Mouse (Mus musculus) midbrain, embryonic 11.5 days (tissue): ENCODE results near the gene Vill. TPM values are rescaled to one million over a fixed set of nuclear protein-coding genes. Genes with fewer than 3 reads are reported as not detected.

ENCODE experiments used
- ATAC-seq: fragments of 200-750 bp; cut with Nextera tagmentation; 2 replicates; pipeline ENCODE4 v1.8.0; 2017; ENCODE audit warnings: moderate TSS enrichment, moderate library complexity; ENCODE audit not compliant: low FRiP score
- DNase-seq: peaks from one replicate; pipeline ENCODE4 v3.0.0; 2015; ENCODE audit warnings: low spot score; ENCODE audit errors: missing footprints
- H3K27ac ChIP-seq: fragments of 300-500 bp; sonication (generic); 2 replicates; pipeline ENCODE4 v1.5.1; 2014; ENCODE audit warnings: low read depth, low read length
- H3K27me3 ChIP-seq: fragments of 300-500 bp; sonication (generic); 2 replicates; pipeline ENCODE4 v1.6.1; 2014; ENCODE audit warnings: mild to moderate bottlenecking, low read length, moderate library complexity, mixed read lengths; ENCODE audit not compliant: control insufficient read depth, insufficient read depth
- H3K36me3 ChIP-seq: fragments of 300-500 bp; sonication (generic); 2 replicates; pipeline ENCODE4 v1.6.1; 2014; ENCODE audit warnings: mild to moderate bottlenecking, low read length, moderate library complexity, mixed read lengths; ENCODE audit not compliant: control insufficient read depth, insufficient read depth
- H3K4me1 ChIP-seq: fragments of 300-500 bp; sonication (generic); 2 replicates; pipeline ENCODE4 v1.6.1; 2014; ENCODE audit warnings: low read length; ENCODE audit not compliant: control insufficient read depth, insufficient read depth
- H3K4me2 ChIP-seq: fragments of 300-500 bp; sonication (generic); 2 replicates; pipeline ENCODE4 v1.6.1; 2014; ENCODE audit warnings: mild to moderate bottlenecking, moderate library complexity
- H3K4me3 ChIP-seq: fragments of 300-500 bp; sonication (generic); 2 replicates; pipeline ENCODE4 v1.5.1; 2014; ENCODE audit warnings: low read depth, low read length
- H3K9ac ChIP-seq: fragments of 300-500 bp; sonication (generic); 2 replicates; pipeline ENCODE4 v1.6.1; 2014; ENCODE audit warnings: low read length
- H3K9me3 ChIP-seq: fragments of 300-500 bp; sonication (generic); 2 replicates; pipeline ENCODE4 v1.6.1; 2016; ENCODE audit warnings: low read length; ENCODE audit not compliant: control insufficient read depth
- WGBS: fragments of 180-500 bp; shearing (Covaris S2); extraction: QIAGEN DNeasy Blood & Tissue Kit; methylation state at CpG from one replicate; pipeline ENCODE4 v1.1.7; 2014; 5-methylcytosine and 5-hydroxymethylcytosine counted together
- microRNA-seq: library from miRNA; unstranded; fragments of <30 nt; microRNA quantifications from one replicate; pipeline ENCODE4, GENCODE M21; 2017
- polyA plus RNA-seq: library from polyadenylated mRNA; unstranded; fragments of >200 nt; fragmentation: Nextera tagmentation; extraction: Ambion mirVana; gene quantifications from 2 replicates; pipeline ENCODE4 v1.2.1, GENCODE M21; 2014

The Vill gene
- polyA plus RNA-seq, 1 experiment from 2014 or later = 8.3 TPM

DNA sequence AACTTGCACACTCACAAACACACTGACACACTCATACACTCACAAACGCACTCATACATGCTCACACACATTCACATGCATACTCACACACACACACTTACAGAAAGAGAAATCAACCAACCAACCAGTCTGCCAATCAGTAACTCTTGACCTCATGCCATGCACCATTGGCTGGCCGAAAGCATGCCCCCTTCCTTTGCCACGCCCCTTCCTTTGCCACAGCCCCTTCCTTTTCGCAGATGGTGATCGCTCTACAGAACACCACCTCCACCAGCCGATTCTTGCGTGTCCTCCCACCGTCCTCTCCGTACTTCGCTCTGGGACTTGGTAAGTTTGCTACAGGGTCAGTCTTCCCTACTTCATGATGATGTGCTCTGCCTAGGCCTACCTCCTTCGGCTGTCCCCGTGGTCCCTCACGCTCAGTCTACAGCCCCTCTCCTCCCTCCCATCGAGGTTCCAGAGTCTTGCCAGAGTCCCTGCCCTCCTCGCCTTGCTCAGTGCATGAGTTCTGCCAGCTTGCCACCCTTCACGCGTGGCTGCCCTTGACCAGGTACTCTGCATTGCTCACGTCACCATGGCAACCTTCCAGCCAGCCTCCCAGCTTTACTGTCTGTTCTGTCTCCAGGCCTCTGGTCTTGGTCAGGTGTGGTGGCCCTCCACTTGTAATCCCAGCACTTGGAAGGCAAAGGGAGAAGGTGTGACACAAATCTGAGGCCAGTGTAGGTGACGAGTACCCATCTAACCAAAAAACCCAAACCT is 67.0 kb downstream of the Vill start:
- 90% methylated on average over 19 of the region's 19 CpGs for WGBS
- peak; percentile 66 for DNase-seq

DNA sequence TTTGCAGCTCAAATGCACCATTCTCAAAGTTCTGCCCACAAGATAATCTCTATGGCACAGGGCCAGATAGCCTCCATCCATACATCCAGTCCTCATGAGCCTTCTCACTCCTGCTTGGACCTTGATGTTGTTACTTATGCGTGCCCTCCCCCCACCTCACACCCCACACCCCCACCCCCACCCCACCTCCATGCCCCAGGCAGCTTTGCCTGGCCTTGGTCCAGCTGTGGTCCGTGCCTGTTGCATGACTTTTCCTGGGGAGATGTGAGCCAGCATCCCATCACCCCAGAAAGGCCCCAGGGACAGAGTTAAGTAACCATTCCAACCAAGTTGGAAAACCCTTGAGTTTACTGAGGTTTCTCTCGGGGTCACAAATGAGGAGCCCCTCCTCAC is 67.6 kb downstream of the Vill start:
- Histone ChIP-seq H3K27me3 (no peaks in the 10 kb centered on the region), H3K27ac (no peak overlapping the region), H3K36me3 (no peaks in the 10 kb centered on the region), H3K4me1 (no peaks in the 10 kb centered on the region), H3K9ac (no peak overlapping the region), H3K4me3 (no peak overlapping the region), H3K4me2 (no peak overlapping the region), H3K9me3 (no peaks in the 10 kb centered on the region)
- ATAC-seq (no peak), DNase-seq (no peak)
- 83% methylated on average over 3 of the region's 3 CpGs for WGBS

More for the DNA sequence above, 67.0 kb downstream of the Vill start:
- no peak overlapping the region for H3K4me2 ChIP-seq
- no peak overlapping the region for H3K27ac ChIP-seq
- ATAC-seq = no peak
- no peaks in the 10 kb centered on the region for H3K9me3 ChIP-seq
- no peak overlapping the region for H3K4me3 ChIP-seq
- H3K4me1 ChIP-seq = no peaks in the 10 kb centered on the region
- H3K9ac ChIP-seq = no peak overlapping the region
- no peaks in the 10 kb centered on the region for H3K36me3 ChIP-seq
- no peaks in the 10 kb centered on the region for H3K27me3 ChIP-seq

Small RNA genes lying within 50 kb of the gene (microRNA-seq; reads per million reads assigned to microRNA genes)
- 10.6 reads per million, percentile 31 among the genes with 10 or more reads in this experiment for gene Mir26a-1

Other genes with a start within 250 kb of the Vill start
- gene Ctdspl, start 126.3 kb upstream of the Vill start, polyA plus RNA-seq = 4.9 and 5.5 TPM in 2 replicates
- gene Plcd1, start 40.7 kb downstream of the Vill start, polyA plus RNA-seq = 24.2 and 25.8 TPM in 2 replicates
- gene Dlec1, start 49.7 kb downstream of the Vill start, polyA plus RNA-seq = 0.51 and 0.65 TPM in 2 replicates
- gene Acaa1b, start 104.3 kb downstream of the Vill start, polyA plus RNA-seq = 1.0 and 1.4 TPM in 2 replicates
- gene Gm47289, start 106.4 kb downstream of the Vill start, polyA plus RNA-seq = not detected in 2 replicates
- not detected in 2 replicates for gene Slc22a13, start 156.3 kb downstream of the Vill start, polyA plus RNA-seq